Mouse (Mus musculus) adipocyte (in vitro differentiated cells): ENCODE data around the gene Bod1l.

ENCODE experiments used
- DNase-seq: peaks from one replicate; pipeline ENCODE4 v3.0.0-alpha.2; 2016; ENCODE audit warnings: low spot score

The Bod1l gene

DNA sequence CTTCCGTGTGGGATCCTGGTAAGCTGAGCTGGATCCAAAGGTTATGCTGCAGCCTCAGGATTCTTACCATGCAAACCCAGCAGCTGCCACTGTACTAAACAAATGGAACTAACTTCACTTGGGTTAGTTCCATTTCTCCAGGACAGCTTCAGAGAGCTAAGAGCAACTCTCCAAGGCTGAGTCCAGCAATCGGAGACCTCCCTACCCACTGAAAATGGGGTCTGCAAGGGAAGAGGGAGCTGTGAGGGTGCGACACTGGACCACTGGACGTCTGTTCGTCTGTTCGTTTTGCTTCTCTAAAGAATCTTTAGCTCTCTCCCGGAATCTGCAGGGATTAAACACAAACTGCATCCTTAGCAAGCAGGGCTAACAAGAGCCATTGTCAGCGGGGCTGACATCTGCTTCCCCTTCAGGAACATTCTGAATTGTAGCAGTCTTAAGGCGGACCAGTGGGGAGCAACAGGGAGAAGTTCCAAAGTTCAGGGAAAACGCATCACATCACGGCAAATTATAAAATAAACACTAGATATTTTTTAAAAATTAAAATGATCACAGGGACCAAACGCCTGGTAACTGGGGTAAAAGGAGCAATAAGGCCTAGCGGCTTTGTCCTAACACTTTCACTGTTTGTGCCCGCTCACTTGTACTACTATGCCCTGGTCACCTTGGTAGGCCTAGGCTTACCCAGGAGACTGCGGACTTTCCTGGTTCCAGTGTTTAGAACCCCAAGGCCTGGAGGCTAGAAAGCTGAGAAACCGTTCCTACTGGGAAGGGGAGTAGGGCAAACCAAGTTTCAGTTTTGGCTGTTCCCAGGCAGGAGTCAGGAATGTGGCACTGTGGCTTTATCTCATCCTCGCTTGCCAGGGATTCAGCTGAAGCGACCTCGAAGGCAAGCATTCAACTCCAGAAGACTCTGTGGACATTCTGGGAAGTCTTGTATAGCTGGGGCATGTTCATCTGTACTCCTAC, 85.2 kb downstream of the Bod1l start:
- no peak for DNase-seq

- no peak for DNase-seq
Observed at GRCm38 (mm10) chr5:41757338-41757737, 86.8 kb downstream of the Bod1l start.

GRCm38 (mm10) chr5:41756396-41756795, 87.7 kb downstream of the Bod1l start:
- no peak for DNase-seq

DNA sequence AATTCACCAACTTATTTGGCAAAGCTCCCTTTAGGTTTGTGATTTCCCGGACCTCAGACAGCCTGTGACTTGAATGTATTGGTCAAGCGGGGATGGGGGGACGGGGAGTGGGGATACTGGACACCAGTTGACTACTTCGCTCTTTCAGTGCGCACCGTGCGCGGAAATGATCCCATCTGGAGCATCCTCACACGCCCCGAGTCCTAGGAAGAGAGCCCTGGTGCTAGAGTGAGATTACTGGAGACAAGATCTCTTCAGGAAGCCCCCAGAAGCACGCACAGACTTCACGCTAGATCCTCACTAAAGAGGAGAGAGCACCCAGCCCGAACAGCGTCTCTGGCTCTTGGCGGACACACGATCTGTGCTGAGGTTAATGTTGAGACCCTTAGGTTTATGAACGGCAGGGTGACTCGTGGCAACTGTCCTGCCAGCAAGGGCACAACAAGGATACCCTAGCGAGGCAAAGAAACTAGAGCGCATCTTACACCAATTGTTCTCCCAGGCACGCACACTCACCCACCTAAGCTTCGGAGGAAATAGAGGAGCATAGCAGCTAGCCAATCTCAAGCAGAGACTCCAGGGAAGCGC, 88.6 kb downstream of the Bod1l start:
- no peak for DNase-seq

DNA sequence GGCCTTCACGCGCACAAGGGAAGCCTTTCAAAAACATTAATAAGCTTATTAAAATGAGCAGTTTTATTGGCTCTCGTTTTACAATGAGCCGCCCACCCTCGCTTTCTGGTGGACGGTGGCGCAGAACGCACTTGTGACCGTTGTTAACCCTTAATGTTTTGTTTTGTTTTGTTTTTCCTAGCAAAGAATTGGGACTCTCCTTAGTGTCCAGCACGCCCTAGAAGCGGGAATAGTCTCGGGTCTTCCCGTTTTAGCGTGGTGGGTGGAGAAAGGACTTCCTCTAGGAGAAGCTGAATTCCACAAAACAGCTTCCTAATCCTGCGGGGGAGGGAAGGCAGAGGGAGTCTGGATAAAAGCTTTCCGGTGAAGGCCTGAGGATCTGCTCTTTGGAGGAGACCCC, 89.3 kb downstream of the Bod1l start:
- DNase-seq = no peak

- DNase-seq = no peak
Observed at GRCm38 (mm10) chr5:41754226-41754775, 89.8 kb downstream of the Bod1l start.

- DNase-seq = no peak
Observed at GRCm38 (mm10) chr5:41752721-41753120, 91.4 kb downstream of the Bod1l start.

GRCm38 (mm10) chr5:41744898-41745780, 99.0 kb downstream of the Bod1l start:
- DNase-seq = no peak

GRCm38 (mm10) chr5:41744234-41744633, 99.9 kb downstream of the Bod1l start:
- DNase-seq = no peak

- no peak for DNase-seq
Observed at GRCm38 (mm10) chr5:41738817-41739216, 105.3 kb downstream of the Bod1l start.
